Mouse (Mus musculus): ENCODE data around the gene Rpn2.

GRCm38 (mm10) chr2:157313718-157314117 is 34.9 kb downstream of the Rpn2 start:
- TF ChIP-seq POLR2A (IDR thresholded peaks at IDR 0.05; ENCODE audit: extremely low read depth, insufficient read depth, low read length), result no peak
- no peak for TF ChIP-seq CTCF (IDR thresholded peaks at IDR 0.05; ENCODE audit: extremely low read depth, insufficient read depth, low read length)
